Mouse (Mus musculus) retina, embryonic 14.5 days (tissue): ENCODE measurements around the gene Rhbdd1.

Experiments
- DNase-seq: peaks from one replicate; pipeline ENCODE4 v3.0.0-alpha.2; 2015; ENCODE audit warnings: low spot score

The Rhbdd1 gene

DNA sequence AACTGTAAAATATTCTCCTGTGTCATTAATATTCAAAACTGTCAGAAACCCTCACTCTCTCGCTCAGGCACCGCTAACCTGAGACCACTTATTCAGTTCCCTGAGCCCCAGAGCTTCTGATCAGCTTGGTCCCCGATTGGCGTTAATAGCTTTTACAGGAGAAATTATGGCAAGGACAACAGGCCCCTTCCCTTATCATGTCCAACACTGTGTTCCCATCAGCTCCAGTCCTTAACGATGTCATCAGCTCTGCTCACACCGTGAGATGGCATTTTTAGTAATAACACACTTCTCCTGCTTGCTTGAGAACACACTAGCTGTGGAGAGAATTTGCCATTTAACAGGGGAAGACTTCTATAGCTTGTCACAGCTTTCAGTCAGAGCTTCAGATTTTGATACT, 48.2 kb downstream of the Rhbdd1 start:
- DNase-seq, result no peak

DNA sequence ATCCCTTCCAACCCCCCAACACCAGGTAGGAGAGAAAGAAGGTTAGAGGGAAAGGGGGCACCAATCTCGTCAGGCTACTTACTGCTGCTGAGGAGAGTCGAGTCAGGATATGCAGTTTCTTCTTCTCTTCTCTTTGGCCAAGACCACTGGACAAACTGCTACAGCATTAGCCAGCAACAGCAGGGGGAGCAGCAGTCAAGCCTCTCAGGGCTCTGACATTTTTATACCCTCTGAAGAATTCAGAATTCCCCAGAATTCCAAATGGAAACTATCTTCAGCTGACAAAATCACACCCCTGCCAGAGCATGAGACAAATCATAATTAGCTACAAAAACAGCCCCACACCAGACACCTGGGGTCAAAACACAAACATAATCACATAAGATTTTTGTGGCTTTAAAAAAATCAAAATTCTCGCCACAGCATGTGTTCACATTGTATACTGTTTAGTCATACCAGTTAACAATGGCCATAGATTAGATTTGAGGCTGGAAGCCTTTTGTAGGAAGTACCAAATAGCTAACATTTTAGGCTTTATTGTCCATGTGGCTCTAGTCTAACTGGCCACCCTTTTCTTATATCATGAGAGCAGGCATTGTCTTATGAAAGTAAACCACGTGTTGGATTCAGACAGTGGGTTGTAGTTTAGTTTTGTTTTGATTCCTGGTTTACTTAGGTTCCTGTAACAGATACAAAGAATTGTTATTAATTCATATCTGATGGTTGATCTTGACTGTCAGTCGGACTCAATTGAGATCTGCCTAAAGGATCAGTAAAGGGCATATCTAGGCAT, 55.6 kb downstream of the Rhbdd1 start:
- DNase-seq, result no peak

DNA sequence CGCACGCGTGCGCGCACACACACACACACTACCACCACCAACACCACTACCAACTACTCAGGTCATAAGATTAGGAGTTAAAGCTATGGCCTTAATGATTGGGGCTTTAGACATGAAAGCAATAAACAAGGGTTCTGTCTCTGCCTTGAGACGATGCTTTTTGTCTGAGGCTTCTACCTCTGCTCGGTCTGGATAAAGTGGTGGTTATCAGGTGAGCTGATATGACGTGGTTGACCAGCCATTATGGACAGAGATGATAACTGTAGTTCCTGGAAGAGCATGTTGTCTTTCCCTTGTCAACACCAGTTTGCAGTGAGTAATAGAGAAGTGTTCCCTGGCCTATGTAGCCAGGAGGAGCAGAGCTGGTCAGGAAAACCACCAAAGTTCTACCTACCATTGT, 57.7 kb downstream of the Rhbdd1 start:
- DNase-seq, result no peak

DNA sequence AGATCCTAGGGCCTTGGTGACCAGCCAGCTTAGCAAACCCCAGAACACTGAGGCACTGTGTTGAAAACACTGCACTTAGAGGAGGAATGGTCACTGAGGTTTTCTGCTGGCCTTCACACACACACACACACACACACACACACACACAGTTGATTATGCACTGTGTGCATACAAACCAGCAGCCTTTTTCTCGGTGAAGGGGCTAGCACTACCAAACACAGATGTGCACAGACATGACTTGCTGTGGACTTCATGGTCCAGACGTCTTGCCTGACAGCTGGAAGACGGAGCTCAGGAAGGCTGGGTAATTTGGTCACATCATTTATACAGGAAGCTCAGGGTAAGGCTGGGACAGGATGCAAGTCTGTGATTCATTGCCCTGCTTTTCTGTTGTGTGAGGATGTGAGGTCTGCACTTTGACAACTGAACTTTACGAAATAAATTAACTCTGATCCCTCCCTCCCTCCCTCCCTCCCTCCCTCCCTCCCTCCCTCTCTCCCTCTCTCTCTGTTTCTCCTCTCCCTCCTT, 58.6 kb downstream of the Rhbdd1 start:
- DNase-seq, result no peak

DNA sequence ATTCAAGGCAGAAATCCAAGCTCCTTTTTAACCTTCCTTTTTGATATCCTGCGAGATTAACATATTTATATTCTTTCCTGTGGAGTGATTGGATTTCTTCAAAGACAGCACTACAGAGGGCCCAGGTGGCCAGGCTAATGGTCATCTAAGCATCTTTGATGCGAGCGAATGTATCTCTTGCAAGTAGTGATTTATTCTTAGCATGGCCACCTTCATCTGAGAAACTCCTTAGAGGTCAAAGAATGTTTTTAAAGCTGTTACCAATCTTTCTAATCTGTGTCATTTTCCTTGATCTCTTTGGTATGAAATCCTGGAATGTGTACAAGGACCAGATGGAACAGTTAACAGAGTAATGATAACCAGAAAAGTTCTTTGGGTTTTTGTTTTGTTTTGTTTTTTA, 59.2 kb downstream of the Rhbdd1 start:
- no peak for DNase-seq

DNA sequence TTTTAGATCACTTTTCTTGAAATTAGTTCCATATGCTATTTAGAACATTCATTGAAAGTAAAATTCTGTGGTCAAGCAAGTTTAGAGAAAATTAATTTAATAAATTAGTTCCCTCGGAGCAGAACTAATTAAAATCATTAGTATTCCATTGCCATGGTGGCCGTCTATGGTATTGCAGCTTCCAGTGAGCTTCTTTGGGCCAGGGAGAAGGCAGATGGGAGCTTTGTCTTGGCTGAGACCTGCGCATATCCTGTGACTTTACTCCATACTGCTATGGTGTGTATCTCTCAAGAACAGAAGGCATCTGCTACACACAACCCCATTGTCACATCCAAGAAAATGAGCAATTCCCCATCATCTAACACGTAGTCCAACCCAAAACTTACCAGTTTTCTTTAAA, 65.7 kb downstream of the Rhbdd1 start:
- no peak for DNase-seq

DNA sequence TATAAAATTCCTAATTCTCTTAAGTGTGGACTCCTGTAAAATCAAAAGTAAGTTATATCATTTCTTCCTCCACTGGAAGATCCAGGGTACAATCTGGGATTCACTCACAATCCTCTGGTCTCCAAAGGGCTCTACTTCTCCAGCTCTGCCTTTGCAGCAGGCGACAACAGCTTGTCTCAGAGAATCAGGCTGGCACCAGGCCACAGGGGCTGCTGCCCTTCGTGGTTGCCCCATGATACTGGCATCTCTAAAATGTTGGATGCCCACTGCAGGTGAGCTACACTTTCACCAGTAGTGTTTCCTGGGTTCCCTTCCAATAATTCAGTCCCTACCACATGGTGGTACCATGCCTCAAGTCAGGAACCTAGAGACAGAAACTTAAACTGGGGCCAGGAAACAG, 67.9 kb downstream of the Rhbdd1 start:
- DNase-seq, result no peak

DNA sequence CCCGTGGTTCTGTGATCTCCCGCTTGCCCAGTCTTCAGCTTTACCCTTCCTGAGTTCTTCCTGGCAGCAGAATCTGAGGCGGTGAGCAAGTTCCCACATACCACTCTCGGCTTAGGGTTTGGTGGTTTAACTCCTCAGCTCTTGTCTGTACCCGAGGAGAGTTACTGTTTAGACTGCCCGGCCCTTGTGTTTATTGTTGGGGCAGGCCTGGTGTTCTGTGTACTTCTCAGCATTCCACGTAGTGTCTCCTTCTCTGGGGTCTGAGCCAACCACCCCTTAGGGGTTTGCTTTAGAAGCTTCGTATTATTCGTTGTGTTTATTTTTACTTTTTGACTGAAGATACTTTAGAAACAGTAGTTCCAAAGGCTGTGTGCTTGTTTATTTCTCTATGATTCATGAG, 68.8 kb downstream of the Rhbdd1 start:
- no peak for DNase-seq

DNA sequence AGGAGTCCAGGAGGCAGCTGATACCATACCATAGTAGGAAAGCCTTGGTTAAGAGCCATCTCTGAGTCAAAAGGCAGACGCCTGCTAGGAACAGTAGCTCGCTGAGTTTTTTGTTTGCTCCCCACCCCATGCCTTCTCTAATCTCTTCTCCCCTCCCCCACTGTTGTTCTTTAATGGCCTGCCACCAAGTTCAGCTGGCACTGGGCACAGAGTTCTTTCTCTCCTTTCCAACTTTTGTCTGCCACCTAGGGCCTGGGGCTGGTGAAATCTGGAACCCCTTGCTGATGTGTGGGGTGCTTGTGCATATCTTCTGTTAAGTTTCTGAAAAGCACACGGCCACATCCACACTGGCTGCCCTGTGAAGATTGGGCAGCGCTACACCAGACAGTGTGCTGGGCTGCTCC, 69.6 kb downstream of the Rhbdd1 start:
- DNase-seq, result peak; percentile 20

DNA sequence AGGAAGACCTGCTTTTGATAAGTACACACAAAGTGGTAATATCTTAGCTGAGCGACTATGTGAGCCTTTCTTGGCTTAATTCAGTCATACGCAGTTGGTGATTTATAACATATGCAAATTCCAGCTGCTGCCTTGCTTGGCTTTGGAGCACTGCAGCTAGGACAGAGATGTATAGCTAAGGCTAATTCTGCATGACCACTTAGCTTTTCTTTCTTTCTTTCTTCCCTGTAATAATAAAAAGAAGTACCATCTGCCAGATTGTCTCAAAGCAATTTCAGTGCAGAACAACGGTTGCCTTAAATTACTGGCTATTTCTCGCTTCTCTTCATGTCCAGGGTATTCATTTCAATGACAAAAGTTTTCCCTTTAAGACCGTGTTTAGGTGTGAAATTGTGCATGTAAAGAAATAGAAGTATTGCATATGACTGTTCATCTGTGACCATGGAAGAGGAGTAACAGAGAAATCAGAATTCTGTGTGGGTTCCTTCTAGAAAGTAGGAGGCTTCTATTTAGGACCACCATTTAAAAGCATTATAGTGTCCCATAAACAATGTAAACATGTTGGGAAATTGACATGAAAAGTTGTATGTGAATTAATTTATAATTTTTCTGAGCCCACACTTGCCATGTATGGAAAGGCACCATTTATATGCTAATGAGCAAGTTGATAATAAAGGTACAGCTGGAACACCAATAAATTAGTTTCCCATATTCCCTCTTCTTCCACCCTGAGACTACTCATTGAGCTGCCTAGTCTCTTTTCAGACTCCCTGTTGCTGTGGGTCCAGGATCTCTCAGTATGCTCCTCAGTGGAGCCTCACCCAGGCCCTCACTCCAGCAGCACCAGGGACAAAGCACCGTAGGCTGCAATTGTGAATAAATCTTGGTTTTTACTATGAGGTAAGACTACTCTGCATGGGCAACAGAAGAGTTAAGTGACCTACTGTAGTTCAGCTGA, 70.8 kb downstream of the Rhbdd1 start:
- no peak for DNase-seq

DNA sequence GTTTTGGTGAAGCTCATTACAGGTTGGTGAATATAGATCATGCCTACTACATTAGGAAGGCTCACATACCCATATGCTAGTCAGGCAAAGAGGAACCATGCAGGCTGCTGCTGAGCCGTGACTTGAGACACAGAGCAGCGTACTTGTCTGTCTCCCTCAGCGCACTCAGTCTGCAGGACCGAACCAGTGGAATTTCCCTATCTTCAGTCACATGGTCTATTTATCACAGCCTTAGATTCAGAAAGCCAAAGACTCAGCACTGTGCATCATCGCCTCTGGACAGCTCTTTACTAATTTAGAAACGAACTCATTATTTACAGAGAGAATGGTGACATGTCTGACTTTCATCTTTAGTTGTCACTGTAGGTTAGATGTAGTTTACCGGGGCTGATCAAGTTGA, 73.1 kb downstream of the Rhbdd1 start:
- no peak for DNase-seq

DNA sequence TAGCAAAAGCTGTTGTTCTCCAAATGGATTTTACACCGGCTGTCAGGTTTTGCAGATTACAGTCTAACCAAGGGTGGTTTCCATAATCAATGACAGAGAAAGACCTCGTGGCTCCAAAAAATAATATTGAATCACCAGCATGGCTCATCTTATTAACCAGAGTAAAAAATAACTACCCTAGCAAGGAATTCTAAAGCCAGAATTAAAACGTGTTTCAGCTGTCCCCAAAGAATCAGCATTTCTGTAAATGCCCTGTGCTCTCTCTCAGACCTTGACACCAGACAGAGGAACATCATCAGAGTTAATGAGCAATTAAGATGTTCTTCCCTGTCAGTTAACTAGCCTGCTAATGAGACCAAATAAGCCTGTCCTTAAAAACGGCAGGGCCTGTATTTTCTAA, 79.1 kb downstream of the Rhbdd1 start:
- DNase-seq, result no peak

DNA sequence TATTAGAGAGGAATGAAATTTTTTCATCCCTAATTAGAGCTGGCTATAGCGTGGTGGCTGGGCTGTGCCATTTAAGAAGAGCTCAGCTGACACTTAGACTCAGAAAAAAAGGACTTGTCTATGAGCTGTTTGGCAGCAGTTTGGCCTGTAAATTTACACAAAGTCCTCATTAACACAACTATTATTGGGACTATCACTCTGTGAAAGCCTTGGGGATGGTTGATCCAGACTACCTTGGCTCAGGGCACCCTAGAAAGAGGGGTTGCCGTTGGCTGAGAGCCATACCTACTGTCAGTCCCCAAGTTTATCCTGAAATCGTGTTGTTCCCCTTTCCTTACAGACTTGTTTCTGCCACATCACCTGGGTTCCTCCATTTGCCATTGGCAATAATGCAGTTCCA, 91.5 kb downstream of the Rhbdd1 start:
- no peak for DNase-seq

DNA sequence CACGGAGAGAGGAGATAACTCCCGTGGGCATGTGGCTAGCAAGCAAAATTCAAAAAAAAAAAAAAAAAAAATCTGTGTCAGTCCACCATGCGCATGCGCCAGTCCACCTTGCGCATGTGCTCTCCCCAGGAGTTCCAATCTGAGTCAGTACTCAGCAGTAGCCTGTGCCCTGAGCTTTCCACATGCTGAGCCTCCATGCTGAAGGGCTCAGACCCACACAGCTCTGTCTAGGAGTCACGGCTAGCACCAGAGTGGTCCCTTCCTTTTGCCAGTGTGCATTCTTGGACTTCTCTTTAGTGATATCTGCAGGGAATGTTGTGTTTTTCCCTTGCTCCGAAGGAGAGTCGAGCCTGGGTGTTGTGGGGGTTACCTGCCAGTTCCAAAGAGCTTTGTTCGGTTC, 93.0 kb downstream of the Rhbdd1 start:
- no peak for DNase-seq

DNA sequence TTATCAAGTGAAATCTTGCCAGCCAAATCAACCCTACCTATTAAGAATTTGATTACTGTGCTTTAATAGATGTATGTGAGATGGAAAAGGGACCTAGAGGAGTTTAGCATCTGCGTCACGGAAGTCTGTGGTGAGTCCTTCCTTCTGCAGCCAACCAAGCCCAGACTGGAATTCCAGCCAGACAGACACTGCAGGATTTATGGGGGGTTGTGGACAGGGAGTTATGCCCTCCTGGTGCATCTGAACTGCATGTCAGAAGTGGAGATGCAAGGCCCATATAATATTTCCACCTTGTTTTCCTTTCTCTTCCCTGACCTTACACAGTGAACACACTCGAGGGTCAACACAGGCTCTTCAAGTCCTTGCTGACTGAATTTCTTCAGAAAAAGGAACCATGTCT, 94.3 kb downstream of the Rhbdd1 start:
- no peak for DNase-seq

DNA sequence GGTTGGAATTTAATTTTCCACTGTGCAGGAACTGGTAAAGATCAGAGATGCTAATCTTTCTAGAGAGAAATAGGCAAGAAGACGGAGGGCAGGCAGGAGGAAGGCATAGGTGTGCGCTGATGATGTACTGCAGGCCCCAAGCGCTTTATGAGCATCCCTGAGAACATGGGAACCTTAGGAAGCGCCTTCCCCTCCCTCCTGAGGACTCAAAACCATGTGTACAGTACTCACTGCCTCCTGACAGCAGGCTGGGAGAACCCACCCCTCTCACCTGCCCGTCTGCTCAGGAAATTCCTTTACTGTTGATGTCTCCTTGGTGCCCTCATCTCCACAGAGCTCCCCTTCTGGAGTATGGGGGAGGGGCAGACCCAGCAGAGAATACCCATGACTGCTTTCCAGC, 95.3 kb downstream of the Rhbdd1 start:
- no peak for DNase-seq

DNA sequence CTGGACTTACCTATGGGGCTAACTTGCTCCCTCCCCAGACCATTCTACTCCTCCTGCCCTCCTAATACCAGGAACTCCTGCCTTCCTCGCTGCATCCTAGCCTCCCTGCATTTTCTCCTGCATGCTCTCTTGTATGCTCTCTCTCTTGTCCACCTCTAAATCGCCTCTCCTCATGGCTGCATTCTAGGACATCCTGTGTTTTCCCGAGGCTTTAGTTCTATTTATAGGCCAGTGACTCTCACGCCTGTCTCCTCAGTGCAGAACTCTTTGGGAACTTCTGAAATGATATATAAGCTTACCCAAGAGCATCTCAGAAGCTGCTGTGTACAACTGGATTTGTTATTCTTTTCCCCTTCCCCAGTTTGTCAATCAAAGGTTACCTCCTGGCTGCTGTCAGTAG, 95.8 kb downstream of the Rhbdd1 start:
- DNase-seq, result no peak

DNA sequence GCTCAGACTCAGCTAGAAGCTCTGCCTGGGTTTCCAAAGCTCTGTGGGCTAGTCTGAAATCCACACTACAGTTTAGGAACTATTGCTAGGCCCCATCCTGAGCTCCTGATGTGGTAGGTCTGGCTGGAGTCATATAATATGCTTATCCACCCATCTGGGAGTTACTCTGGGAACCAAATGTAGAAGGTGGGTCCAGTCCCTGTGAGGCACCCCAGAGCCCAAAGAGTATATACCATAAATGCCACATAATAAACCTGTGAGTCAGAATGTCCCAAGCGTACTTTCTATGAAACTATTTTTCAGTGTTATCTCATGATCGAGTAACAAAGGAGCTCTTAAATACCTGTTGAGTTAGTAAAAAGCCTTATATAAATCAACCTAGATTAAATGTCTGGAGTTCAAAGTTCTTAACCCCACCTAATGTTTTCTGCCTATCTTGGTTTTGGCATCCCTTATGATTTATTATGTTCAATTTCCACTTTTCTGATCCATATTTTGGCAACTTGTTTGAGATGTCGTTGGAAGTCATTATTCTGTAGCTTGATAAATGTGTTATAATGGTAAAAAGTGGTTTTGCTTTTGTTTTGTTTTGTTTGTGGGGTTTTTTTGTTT, 98.3 kb downstream of the Rhbdd1 start:
- no peak for DNase-seq

DNA sequence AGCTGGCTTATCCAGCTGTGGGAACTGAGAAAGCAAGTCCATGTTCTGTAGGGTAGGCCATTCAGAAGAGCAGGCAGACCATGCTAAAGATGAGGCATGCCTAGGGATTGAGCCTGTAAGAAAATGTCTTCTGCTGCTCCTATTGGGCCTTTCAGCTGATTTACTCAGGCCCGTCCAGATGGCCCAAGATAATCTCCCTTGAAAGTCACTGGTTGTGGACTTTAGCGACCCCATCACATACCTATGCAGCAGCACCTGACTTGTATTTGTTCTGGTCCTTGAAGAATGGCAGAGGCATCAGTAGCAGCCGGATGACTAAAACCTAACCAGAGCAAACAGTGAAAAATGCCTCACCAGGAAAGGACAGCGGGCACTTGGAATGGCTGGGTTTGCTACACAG, 99.4 kb downstream of the Rhbdd1 start:
- no peak for DNase-seq

DNA sequence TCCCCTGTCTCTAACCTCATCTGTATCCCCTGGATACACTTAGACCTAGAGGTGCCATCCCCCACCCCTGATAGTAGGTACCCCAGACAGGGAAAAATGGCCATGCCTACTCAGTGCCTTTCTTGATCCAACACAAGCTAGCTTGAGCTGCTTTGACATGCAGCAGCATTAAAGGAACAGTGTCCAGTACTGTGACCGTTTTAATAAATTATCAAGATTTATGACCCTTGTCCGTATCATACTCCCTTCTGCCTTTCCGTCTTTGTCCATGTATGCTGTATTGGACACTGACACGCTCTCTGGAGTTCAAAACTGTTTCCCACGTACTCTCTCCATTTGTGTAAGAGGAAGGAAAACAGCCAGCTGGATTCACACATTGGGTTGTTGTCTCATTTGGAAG, 111.5 kb downstream of the Rhbdd1 start:
- DNase-seq, result no peak

DNA sequence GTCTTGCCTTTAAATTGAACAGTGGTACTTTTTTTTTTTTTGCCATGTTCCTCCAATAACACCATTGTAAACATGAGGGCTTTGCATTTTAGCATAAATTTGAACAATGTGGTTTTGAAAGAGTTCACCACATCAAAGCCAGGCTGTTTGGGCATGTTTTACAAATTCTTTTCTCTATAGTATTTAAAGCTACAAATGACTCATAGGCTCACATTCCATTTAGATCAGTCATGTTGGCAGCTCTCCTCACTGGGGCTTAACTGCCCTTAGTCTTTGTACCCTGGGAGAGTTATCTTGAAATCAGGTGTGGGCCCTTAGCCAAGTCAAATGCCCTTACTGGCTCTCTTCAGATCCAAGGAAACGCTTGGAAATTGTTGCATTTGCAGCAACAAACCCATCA, 112.8 kb downstream of the Rhbdd1 start:
- no peak for DNase-seq

DNA sequence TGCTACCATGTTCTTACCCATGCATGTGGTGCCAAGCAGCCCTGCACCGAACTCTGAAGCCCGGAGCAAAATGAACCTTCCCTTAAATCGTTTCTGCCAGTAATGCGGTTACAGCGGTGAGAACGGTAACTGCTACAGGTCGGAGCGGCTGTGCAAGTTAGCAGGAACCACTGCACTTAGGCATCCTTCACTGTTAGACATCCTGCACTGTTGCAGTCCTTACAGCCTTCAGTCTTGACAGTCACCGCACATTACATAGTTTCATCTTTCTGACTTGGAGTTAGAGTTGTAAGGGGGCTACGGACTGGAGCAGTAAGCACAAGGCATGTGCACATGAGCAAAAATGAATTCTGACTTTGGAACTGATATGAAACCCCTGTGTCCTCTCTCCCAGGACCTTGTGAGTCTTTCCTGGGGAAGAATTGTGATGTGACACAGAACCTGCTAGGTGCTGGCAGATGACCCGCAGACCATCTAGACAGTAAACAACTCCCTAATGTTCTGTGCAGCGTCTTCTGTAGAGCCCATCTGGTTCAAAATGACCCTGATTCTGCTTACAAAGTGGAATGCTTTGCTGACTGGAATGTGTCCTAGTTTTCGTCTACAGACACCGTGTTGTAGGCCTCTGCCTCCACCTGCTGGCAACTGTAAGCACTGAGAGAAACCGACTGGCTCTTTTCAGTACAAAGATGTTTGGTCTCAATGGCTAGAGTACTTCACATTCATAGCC, 116.8 kb downstream of the Rhbdd1 start:
- peak; percentile 87 for DNase-seq
